Mouse (Mus musculus) CD4-positive, CD25-positive, alpha-beta regulatory T cell, adult 2 months (primary cell): ENCODE results near the gene Sptan1.

Experiments
- DNase-seq: peaks from one replicate; pipeline ENCODE4 v3.0.0-alpha.2; 2012; ENCODE audit warnings: low read depth, low spot score

Gene Sptan1

DNA sequence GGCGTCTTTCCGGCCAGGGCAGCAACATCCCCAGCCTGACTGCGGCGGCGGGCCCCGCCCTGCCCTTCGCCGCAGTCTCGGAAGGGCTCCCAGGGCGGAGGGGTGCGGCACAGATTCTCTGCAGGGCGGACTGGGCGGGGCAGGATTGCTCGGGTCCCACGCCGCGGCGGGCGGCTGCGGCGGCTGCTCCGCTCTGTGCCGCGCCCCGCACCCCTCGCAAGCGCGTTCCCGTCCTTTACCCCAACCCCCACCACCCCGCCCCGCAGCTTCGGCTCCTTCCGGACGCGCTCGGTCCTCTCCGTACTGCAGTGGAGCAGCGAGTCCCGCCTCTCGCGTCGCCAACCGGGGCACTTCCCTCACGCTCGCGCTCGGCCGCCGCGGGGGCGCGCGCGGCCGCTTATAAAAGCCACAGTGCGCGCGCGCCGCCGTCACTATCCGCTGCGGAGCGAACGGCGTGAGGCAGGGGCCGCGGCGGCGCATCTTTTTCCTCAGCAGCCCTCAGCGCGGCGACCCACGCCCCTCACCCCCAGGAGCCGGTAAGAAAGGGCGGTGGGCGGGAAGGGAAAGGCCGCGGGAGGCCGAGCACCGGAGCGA is at the start of gene Sptan1:
Gene Sptan1 (plus strand): TSS at position 311 of the 594 bp plus-strand sequence.
- peak; percentile 97 for DNase-seq

DNA sequence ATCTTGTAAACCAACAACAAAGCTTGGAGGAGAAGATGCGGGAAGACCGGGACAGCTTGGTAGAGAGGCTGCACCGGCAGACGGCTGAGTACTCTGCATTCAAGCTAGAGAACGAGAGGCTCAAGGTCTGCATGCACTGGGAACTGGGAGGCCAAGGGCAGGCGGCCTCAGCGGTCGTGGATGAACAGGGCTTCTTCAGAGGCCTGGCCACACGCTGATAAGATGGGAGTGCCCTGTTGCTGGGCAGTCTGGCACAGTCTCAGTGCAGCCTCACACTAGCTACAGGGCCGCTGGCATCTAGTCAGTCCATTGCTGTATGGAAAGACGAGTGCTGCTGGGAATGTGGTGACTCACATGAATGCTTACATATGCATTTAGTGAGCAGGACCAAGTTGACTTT is 47.7 kb upstream of the Sptan1 start:
- DNase-seq, result no peak

DNA sequence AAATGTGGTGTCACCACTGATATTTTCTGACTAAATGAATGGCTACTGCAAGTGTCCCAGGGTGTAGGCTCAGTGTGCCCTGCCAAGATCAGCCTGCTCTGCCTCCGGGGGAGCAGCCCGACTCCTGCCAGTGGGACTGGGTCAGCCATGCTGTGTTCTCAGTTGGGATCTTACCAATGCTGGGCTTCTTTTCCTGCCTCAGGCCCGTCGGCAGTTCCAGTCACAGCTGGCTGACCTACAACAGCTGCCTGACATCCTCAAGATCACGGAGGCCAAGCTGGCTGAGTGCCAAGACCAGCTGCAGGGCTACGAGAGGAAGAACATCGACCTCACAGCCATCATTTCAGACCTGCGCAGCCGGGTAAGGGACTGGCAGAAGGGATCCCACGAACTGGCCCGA is 43.3 kb upstream of the Sptan1 start:
- DNase-seq, result no peak

DNA sequence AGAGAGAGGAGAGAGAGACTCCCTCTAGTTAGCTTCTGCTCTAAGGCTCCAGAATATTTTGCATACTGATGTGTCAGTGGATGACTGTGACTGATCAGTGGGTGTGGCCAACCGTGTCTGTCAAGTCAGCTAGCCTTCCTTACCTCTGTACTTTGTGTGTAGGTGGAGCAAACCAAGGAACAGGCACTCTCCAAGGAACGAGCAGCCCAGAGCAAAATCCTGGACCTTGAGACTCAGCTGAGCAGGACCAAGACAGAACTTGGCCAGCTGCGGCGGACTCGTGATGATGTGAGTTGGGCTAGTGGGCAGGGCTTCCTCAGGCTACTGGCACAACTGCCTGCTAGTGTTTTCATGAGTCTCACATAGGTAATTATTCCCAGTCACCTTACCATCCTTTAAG is 38.8 kb upstream of the Sptan1 start:
- DNase-seq, result no peak

DNA sequence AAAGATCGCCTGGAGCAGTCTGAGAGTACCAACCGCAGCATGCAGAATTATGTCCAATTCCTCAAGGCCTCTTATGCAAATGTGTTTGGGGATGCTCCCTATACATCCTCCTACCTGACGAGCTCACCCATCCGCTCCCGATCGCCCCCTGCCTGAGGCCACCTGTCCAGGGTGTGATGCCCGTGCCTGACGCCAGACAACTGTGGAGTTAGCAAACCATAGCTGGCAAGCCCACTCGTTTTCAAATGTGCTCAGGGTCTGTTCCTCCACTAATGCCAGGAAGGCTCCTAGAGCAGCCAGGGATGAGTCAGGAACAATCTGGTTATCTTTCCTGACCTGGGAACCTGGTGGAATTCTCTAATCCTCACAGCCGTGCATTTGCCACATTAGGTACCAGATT is 34.9 kb upstream of the Sptan1 start:
- no peak for DNase-seq

DNA sequence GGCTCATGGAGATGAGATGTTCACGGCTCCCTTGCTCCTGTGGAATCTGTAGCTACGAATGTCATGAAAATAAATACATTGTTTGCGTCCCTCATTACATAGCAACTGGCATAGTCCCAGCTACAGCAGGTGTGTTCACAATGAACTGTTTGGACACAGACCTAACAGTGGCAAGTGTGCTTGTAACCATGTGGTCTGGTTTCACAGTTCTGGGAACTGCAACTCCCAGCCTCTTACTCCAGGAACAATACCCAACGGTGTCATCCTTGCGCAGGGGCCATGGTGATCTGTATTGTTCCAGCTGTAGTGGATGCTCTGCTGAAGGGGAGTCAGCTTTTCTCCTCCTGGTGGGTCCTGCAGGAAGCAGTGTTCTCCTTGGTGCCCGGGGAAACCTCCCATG is 34.2 kb upstream of the Sptan1 start:
- no peak for DNase-seq

GRCm38 (mm10) chr2:29934906-29935599 is 30.3 kb upstream of the Sptan1 start, which contains the start of gene Gle1:
TSS of gene Gle1 (plus strand) at chr2:29935426.
- DNase-seq, result peak; percentile 98

DNA sequence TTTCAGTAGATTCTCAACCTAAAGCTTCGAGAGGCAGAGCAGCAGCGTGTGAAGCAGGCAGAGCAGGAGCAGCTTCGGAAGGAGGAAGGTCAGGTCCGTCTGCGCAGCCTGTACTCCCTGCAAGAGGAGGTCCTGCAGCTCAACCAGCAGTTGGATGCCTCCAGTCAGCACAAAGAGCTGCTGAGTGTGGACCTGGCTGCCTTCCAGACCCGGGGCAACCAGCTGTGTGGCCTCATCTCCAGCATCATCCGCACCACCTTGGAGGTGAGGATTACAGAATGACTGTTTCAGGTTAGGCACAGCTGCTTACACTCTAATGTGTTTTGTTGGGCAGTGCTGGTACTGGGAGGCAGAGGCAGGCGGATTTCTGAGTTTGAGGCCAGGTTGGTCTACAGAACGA is 25.3 kb upstream of the Sptan1 start:
- no peak for DNase-seq

DNA sequence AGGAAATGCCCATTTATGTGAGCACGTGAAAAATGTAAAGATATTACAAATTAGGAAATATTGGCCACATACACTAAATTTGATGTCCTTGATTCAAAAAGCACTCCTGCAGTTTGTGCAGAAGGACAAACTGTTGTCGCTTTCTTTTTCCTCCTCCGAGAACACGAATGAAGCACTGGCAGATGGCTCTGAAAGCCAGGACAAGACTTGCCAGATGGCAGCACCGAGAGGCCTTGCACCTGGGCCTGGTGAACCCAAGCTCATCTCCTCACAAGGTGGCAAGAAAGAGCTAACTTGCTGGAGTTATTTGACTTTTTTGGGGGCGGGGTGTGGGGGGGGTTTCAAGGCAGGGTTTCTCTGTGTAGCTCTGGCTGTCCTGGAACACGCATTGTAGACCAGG is 24.5 kb upstream of the Sptan1 start:
- no peak for DNase-seq

DNA sequence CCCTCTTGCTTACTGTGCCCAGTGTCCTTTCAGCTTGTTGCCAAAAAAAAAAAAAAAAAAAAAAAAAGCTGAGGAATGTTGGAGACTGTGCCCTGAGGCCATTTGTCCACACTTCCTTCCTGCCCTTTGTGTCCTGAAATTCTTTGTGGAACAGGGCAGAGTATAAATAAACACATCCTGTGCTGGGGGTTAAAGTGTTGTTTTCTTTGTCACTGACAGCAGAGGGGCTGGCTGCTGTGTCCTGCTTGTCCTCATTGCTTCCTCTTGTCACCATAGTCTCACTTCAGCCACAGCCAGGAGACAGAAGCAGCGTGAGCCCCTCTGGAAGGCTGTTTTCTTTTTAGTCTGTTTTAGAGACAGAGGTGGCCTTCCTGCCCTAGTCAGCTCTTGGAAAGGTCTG is 20.6 kb upstream of the Sptan1 start:
- DNase-seq, result no peak

- DNase-seq, result no peak
These were observed 16.5 kb upstream of the Sptan1 start for GRCm38 (mm10) chr2:29948896-29949295.

DNA sequence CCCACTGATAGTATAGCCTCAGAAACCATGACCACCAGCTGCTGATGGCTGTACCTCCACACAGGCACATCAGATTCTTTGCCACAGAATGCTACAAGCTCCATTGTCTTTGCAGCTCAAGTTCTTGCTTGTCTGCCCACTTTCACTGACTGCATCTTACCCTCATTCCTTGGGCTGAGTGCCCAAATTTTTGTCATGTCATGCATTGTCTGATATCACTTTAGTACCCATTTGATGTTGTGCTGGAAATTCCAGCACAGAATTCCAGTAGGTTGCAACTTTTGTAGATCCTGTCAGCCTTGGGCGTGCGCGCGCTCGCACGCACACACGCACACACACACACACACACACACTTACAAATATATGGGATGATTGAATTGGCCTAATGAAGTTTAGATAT is 4.1 kb upstream of the Sptan1 start:
- no peak for DNase-seq

- peak; percentile 31 for DNase-seq
These were observed 758 bp upstream of the Sptan1 start for GRCm38 (mm10) chr2:29964354-29965249.

DNA sequence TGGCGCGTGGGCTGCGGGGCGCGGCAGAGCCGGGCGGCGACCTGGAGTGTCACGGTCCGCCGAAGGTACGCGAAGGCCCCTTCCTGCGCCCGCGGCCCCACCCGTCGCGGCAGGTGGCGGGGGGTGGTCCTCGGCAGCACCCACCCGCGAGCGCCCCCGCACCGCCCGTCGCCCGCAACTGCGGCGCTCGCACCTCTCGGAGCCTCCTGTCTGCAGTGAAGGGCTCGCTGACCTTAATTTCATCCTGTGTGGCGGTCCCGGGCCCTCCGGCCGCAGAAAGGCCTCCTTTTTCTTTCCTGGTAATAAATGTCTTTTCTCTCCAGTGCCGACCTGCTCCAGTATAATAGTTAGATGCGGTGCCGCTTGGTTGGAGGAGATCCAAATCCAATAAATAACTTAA is 546 bp downstream of the Sptan1 start:
- DNase-seq, result peak; percentile 67

- DNase-seq, result peak; percentile 38
These were observed 1.5 kb downstream of the Sptan1 start for GRCm38 (mm10) chr2:29966826-29967225.

DNA sequence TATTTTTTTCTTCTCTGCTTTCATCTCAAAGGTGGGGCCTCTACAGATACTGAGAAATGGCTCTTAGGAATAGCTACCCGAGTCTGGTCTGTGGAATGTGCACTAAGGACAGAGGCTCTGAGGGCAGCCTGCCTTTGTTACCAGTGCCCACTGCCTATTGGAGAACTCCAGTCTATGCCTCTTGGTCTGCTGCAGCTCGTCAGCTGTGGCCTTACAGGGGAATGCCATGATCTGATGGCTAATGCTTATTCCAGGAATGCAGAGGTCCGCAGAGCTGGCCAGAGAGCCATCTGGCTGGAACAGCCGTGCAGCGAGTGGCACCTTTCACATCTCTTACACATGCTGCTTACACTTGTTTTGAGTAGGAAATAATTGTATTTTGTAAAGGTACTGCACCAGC is 2.4 kb downstream of the Sptan1 start:
- no peak for DNase-seq

- no peak for DNase-seq
These were observed 3.3 kb downstream of the Sptan1 start for GRCm38 (mm10) chr2:29968638-29969037.

GRCm38 (mm10) chr2:29971838-29972635 is 6.7 kb downstream of the Sptan1 start:
- no peak for DNase-seq

- peak; percentile 17 for DNase-seq
These were observed 8.2 kb downstream of the Sptan1 start for GRCm38 (mm10) chr2:29973525-29973924.

GRCm38 (mm10) chr2:29977307-29977706 is 11.9 kb downstream of the Sptan1 start:
- DNase-seq, result peak; percentile 82

DNA sequence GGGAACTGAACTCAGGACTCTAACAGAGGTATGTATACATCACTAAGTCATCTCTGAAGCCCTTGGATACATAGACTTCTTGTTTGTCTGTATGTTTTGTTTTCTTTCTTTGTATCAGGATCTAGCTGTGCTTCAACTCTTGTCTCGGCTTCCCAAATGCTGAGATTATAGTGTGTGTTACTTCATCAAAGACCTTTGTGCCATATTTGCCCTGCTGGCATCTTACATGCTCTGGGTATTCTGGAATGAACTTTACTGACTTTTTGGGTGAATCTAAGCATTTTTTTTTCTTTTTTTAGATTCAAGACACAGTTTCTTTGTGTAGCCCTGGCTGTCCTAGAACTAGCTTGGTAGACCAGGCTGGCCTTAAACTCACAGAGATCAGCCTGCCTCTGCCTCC is 15.3 kb downstream of the Sptan1 start:
- DNase-seq, result no peak

DNA sequence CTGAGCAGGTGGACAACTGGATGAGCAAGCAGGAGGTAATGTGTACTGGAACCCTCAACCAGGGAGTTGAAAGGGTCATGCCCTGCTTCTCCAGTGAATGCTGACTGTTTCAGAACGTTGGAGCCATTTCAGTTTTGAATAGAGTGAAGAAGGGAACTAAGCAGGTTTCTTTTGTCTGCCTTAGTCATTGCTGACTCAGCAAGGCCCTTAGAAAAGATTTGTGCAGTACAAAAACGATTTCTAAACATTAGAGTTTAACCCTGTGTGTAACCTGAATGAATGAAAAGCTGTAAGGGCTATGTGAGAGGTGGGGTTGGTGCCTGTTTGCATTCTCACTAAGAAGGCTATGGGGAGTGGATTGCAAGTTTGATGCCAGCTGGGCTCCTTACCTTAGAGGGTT is 26.6 kb downstream of the Sptan1 start:
- DNase-seq, result no peak
